Mouse (Mus musculus) heart, postnatal 0 days (tissue): ENCODE measurements around the gene Cfap45.

Experiments used
- CTCF ChIP-seq: IDR thresholded peaks from 2 replicates; pipeline ENCODE4 v1.5.1; 2016; ENCODE audit warnings: antibody characterized with exemption, control low read depth, low read depth
- EP300 ChIP-seq: IDR thresholded peaks from 2 replicates; pipeline ENCODE4 v1.6.1; 2016; ENCODE audit warnings: antibody characterized with exemption, low read depth

GRCm38 (mm10) chr1:172519644-172520043 lies 957 bp upstream of the Cfap45 start:
- TF ChIP-seq CTCF (no peak), EP300 (no peak)
